Mouse (Mus musculus): Measurements from ENCODE around the gene Rasgef1b. TPM values are rescaled to one million over a fixed set of nuclear protein-coding genes. Genes with fewer than 3 reads are reported as not detected.
"Not testable (repeated sequence)": the region's sequence is repeated elsewhere in the genome, so short reads cannot be mapped to it uniquely, and the experiment has no call there.

The Rasgef1b gene
- total RNA-seq, 2 experiments from 2014 or later = 26.7 to 32.2 TPM

DNA sequence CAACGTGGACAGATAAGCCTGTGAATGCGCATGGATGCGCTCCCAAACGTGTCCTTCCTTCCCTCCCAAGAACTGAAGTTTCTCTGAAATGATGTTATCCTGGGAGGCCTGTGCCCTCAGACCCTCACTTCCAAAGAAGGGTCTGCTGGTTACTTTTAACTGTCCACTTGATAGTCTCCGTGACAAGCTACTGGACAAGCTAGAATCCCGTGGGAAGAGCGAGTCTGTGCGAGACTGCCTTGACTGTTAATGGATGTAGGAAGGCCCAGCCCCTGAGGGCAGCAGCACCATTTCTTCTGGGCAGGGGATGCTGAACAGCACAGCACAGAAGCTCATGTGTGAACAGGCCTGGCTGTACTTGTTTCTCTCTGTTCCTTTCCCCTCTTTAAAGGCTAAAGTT is 496.5 kb downstream of the Rasgef1b start:
- DNase-seq (ENCODE audit: low spot score in 2 of 2) = no peak

- no peak for DNase-seq (ENCODE audit: low spot score in 2 of 2)
Observed at GRCm38 (mm10) chr5:99230476-99230875, 498.4 kb downstream of the Rasgef1b start.

- no peak for DNase-seq (ENCODE audit: low spot score in 2 of 2)
Observed at GRCm38 (mm10) chr5:99227361-99227760, 501.5 kb downstream of the Rasgef1b start.

DNA sequence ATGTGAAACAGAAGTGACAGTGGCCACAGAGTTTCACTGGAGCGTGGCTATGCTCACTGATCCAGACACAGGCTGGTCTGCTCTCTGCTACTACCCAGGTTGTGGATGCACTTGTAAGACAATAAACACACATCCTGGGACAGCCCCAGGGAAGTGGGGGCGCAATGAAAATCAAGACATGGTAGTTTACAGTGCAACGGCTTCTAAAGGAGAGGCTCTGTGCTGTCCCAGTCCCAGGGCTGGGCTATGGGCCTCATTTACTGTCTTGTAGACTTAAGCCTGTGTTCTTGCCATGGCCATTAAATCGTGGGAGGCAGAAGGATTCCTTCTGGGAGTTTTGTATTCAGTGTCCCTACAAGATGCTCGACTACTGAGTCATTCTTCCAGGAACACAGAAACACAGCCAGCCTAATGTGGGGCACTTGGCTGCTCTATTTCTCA is 504.3 kb downstream of the Rasgef1b start:
- DNase-seq (ENCODE audit: low spot score in 2 of 2) = peak in 1 of 2 experiments; percentile 16

GRCm38 (mm10) chr5:99223869-99224498 is 504.9 kb downstream of the Rasgef1b start:
- DNase-seq (ENCODE audit: low spot score in 2 of 2) = no peak

GRCm38 (mm10) chr5:99218385-99218784 is 510.5 kb downstream of the Rasgef1b start:
- peak in 1 of 2 experiments; percentile 46 for DNase-seq (ENCODE audit: low spot score in 2 of 2)

- DNase-seq (ENCODE audit: low spot score in 2 of 2) = not testable (repeated sequence)
Observed at GRCm38 (mm10) chr5:99216588-99217152, 512.2 kb downstream of the Rasgef1b start.

- DNase-seq (ENCODE audit: low spot score in 2 of 2) = peak in 1 of 2 experiments; percentile 33
Observed at GRCm38 (mm10) chr5:99215207-99216157, 513.4 kb downstream of the Rasgef1b start.

GRCm38 (mm10) chr5:99214400-99214799 is 514.5 kb downstream of the Rasgef1b start:
- DNase-seq (ENCODE audit: low spot score in 2 of 2) = no peak

GRCm38 (mm10) chr5:99213211-99213610 is 515.7 kb downstream of the Rasgef1b start:
- no peak for DNase-seq (ENCODE audit: low spot score in 2 of 2)

DNA sequence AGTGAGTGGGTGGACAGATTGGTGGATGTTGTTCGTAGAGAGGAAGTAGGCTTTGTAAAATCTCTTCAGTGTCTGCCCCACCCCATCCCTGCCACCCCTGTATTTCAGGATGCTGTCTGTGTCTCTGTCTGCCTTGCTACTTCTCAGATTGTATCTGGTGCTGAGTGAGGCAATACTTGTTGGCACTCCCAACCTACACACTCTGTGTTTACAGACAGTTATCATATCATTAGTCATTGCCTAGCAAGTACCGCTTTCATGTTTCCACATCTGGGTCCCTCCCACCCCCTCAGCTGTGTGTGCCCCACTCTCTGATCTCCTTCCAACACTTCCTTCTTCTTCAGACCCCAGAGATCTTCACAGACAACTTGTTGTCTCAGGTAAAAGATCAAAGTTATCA is 525.4 kb downstream of the Rasgef1b start:
- no peak for DNase-seq (ENCODE audit: low spot score in 2 of 2)

DNA sequence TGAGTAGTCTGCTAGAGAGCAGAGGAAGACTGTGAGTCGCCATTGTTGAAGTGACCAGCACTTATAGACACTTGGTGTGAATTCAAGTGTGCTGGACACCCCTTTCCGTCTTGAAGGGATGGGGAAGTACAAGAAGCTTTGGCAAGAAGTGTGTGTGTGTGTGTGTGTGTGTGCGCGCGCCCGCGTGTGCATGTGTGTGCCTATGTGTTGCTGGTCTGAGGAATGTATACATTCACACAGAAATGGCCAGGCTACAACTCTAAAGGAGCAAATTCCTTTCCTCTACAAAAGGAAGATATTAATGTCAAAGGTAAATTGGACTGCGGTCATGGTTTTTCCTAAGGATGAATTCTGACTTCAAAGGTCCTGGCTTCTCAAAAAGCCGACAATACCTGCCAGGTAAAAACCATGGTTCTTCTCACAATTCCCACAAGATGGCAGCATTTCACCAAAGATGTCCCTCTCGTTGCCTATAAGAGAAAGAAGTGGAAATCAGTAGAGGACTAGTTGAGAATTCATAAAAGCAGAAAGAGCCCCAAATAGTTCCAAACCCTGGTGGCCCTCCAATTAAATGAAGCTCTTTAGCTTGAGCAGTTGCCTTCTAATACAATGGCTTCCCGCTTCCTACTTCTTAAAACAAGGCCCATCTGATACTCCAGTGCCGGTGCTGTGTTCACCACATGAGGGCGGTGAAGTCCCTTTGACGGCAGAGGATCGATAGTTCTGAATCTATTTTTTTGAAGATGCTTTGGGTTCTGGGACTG is 526.6 kb downstream of the Rasgef1b start:
- peak; percentile 71 to 79 for DNase-seq (ENCODE audit: low spot score in 2 of 2)

GRCm38 (mm10) chr5:99195436-99195835 is 533.4 kb downstream of the Rasgef1b start:
- DNase-seq (ENCODE audit: low spot score in 2 of 2) = no peak

DNA sequence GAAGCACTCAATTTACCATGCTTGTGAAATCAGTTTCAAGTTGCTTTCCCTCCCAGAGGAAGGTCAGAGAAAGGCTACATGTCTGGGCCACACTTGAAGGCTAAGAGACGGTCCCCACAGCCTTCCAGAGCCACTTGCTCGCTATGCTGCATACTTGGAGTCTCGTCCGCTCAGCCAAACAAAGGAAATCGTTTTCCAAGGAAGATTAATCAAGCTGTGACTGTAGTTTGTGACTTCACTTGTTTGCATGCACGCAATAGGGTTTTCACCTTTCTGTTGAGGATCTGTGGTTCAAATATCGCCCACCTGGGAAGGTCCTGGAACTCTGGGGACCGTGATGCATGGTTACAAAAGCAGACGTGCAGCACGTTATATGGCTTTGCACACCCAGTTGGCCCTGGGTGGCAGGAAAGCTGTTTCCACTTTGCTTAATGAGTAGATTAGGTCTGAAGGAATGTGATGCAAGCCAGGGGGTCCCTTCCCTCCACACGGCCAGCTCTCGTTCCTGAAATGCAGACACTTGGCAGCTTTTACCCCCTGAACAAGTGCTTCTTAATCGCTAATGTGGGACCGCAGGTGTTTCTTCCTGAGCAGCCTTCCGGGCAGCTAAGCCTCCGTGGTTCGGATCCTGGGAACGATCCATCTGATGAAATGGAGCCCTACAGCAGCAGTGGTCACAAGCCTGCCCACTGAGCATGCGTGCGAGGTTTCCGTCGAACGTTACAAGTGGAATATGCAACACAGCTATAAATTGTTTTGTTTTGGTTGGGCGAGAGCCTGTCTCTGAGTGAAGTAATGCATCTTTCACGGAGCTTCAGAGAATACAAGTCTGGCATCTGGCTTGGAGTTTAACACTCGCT is 537.7 kb downstream of the Rasgef1b start:
- no peak for DNase-seq (ENCODE audit: low spot score in 2 of 2)

GRCm38 (mm10) chr5:99183637-99184036 is 545.2 kb downstream of the Rasgef1b start:
- no peak for DNase-seq (ENCODE audit: low spot score in 2 of 2)

DNA sequence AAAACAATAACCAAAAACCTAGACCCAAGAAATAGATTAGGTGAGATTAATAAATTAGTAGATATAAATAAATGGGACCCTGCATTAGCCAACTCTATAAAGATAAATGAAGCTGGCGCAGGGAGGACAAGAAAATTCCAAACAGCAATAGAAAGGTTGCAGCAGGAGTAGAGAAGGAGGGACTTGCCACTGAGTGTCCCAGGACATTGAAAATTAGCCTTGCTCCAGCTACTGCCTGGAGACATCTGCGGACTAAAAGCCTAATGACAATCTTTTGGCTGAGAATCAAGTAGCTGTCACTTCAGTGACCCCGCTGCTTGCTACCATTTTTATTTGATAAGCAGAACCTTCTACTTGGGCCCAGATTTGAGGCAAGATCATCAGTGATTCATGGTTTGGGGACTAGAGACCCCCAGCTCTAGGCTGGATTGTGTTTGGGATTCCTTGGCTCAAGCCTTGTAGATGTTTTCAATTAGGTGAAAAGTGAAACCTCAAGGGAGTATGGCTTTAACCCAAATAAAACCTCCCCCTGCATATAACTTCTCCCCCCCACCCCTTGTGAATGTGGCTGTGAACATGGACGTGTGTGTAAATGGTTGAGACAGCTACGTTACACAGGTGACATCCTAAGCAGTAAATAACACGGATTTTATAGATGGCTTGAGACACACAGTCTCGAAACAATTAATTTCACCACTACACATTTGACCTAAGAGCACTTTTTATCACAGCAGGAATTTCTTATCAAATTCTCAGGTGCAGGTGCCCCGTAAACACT is 554.1 kb downstream of the Rasgef1b start:
- no peak for DNase-seq (ENCODE audit: low spot score in 2 of 2)

DNA sequence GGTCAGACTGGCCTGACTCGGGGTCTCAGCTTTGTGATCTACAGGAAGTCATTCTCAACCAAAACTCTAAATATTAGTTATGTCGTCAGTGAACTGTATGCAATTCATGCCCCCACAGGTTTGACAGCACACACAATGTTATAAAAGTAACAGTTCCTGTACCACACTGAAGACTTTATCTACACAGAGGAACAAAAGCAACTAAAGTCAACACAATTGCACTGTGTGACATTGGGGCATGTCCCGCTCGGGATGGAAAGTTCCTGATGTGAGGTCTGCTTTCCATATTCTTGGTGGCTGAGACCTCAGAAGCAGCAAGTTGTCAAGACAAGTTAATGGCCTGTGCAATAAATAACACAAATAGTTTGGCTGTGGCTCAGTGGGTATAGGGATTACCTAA is 559.0 kb downstream of the Rasgef1b start:
- no peak for DNase-seq (ENCODE audit: low spot score in 2 of 2)

DNA sequence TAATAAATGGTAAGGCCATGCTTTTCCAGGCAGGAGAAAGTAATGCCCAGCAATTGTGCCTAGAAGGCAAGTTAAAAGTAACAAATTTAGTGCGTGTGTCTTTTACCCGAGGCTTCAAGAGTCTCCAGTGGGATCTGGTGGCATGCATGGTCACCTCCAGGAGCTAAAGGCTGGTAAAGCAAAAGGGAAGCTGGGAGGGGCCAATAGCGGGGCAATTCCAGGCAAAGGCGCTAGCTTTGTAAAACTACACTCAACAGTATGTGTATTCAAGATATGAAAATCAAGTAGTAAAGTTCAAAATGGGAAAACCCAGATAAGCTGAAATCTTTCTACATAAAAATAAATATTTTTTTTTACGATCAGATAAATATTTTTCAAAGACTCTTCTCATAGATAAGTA is 561.1 kb downstream of the Rasgef1b start:
- no peak for DNase-seq (ENCODE audit: low spot score in 2 of 2)
